Mouse (Mus musculus) olfactory bulb, adult 2 months (tissue): Measurements from ENCODE around the gene Lims1.
"Not testable (repeated sequence)": the region's sequence is repeated elsewhere in the genome, so short reads cannot be mapped to it uniquely, and the experiment has no call there.

Experiments
- CTCF ChIP-seq: fragments of 200-500 bp; IDR thresholded peaks from 2 replicates; pipeline ENCODE4 v1.5.1; 2012; ENCODE audit warnings: low read depth, mild to moderate bottlenecking, low read length, moderate library complexity; ENCODE audit not compliant: insufficient read depth
- POLR2A ChIP-seq: fragments of 200-500 bp; IDR thresholded peaks from 2 replicates; pipeline ENCODE4 v1.6.1; 2012; ENCODE audit warnings: mild to moderate bottlenecking, low read depth, low read length, moderate library complexity; ENCODE audit not compliant: insufficient read depth

DNA sequence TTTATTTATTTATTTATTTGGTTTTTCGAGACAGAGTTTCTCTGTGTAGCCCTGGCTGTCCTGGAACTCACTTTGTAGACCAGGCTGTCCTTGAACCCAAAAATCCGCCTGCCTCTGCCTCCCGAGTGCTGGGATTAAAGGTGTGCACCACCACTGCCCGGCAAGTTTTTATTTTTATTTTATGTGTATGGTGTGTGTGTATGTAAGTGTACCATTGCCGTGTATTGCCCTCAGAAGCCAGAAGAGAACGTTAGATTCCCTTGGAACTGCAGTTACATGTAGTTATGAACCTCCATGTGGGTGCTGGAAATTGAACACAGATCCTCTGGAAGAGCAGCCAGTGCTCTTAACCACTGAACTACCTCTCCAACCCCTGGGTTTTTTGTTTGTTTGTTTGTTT is 4.6 kb downstream of the Lims1 start:
- not testable (repeated sequence) for TF ChIP-seq CTCF, POLR2A
